Mouse (Mus musculus) brain, embryonic 14.5 days (tissue): Measurements from ENCODE around the gene Zfp867.

ENCODE experiments used
- CTCF ChIP-seq: fragments of 200-500 bp; IDR thresholded peaks from 2 replicates; pipeline ENCODE4 v1.5.1; 2012; ENCODE audit warnings: inconsistent platforms, mild to moderate bottlenecking, moderate library complexity, borderline replicate concordance; ENCODE audit not compliant: insufficient read depth, insufficient read length; ENCODE audit errors: extremely low read depth
- POLR2A ChIP-seq: fragments of 200-500 bp; IDR thresholded peaks from 2 replicates; pipeline ENCODE4 v1.6.1; 2012; ENCODE audit warnings: mild to moderate bottlenecking, inconsistent platforms, borderline replicate concordance; ENCODE audit not compliant: poor library complexity, insufficient read depth, insufficient read length, severe bottlenecking; ENCODE audit errors: extremely low read depth

- TF ChIP-seq CTCF (no peak), POLR2A (no peak)
Measured at GRCm38 (mm10) chr11:59456346-59456745, 15.9 kb downstream of the Zfp867 start.
